Mouse (Mus musculus) intestine, embryonic 16.5 days (tissue): ENCODE data around the gene Akirin1. TPM values are rescaled to one million over a fixed set of nuclear protein-coding genes. Genes with fewer than 3 reads are reported as not detected.

Experiments
- ATAC-seq: fragments of 200-750 bp; cut with Nextera tagmentation; 2 replicates; pipeline ENCODE4 v1.8.0; 2017; ENCODE audit warnings: moderate TSS enrichment, moderate library complexity
- H3K27ac ChIP-seq: fragments of 300-500 bp; sonication (generic); 2 replicates; pipeline ENCODE4 v1.5.1; 2014; ENCODE audit warnings: mild to moderate bottlenecking, low read length
- H3K27me3 ChIP-seq: fragments of 300-500 bp; sonication (generic); replicated peaks from 2 replicates; pipeline ENCODE4 v1.6.1; 2014; ENCODE audit warnings: low read length, control low read depth, mixed read lengths; ENCODE audit not compliant: control insufficient read depth, insufficient read depth
- H3K36me3 ChIP-seq: fragments of 300-500 bp; sonication (generic); 2 replicates; pipeline ENCODE4 v1.6.1; 2014; ENCODE audit warnings: low read length, control low read depth; ENCODE audit not compliant: control insufficient read depth, insufficient read depth
- H3K4me1 ChIP-seq: fragments of 300-500 bp; sonication (generic); 2 replicates; pipeline ENCODE4 v1.6.1; 2014; ENCODE audit warnings: low read length, control low read depth, mixed read lengths; ENCODE audit not compliant: control insufficient read depth, insufficient read depth
- H3K4me2 ChIP-seq: fragments of 300-500 bp; sonication (generic); 2 replicates; pipeline ENCODE4 v1.6.1; 2014; ENCODE audit warnings: low read depth, low read length, control low read depth
- H3K4me3 ChIP-seq: fragments of 300-500 bp; sonication (generic); 2 replicates; pipeline ENCODE4 v1.5.1; 2014; ENCODE audit warnings: mild to moderate bottlenecking, low read length
- H3K9ac ChIP-seq: fragments of 300-500 bp; sonication (generic); 2 replicates; pipeline ENCODE4 v1.6.1; 2014; ENCODE audit warnings: low read depth, low read length
- H3K9me3 ChIP-seq: fragments of 300-500 bp; sonication (generic); 2 replicates; pipeline ENCODE4 v1.6.1; 2016; ENCODE audit warnings: low read length, control low read depth; ENCODE audit not compliant: control insufficient read depth
- WGBS: fragments of 180-500 bp; shearing (Covaris S2); extraction: QIAGEN DNeasy Blood & Tissue Kit; methylation state at CpG from one replicate; pipeline ENCODE4 v1.1.7; 2014; 5-methylcytosine and 5-hydroxymethylcytosine counted together
- polyA plus RNA-seq: library from polyadenylated mRNA; unstranded; fragments of >200 nt; fragmentation: Nextera tagmentation; extraction: Ambion mirVana; gene quantifications from 2 replicates; pipeline ENCODE4 v1.2.1, GENCODE M21; 2015

Akirin1 gene
- polyA plus RNA-seq, 1 experiment from 2014 or later, result 35.7 TPM

GRCm38 (mm10) chr4:123692071-123692470, 58.1 kb downstream of the Akirin1 start:
- Histone ChIP-seq H3K27ac (no peak overlapping the region), H3K4me2 (no peak overlapping the region), H3K36me3 (no peaks in the 10 kb centered on the region), H3K4me1 (peaks cover 3% of the 10 kb centered on the region; the same call in 1 of the 2 replicates), H3K4me3 (no peak overlapping the region), H3K9me3 (no peaks in the 10 kb centered on the region), H3K9ac (no peak overlapping the region), H3K27me3 (no peaks in the 10 kb centered on the region)
- 88% methylated on average over 3 of the region's 3 CpGs for WGBS
- ATAC-seq, result no peak

- Histone ChIP-seq H3K9me3 (no peaks in the 10 kb centered on the region), H3K4me3 (no peak overlapping the region), H3K27ac (no peak overlapping the region), H3K4me2 (no peak overlapping the region), H3K9ac (no peak overlapping the region), H3K27me3 (peaks cover 3% of the 10 kb centered on the region), H3K4me1 (peaks cover 14% of the 10 kb centered on the region), H3K36me3 (no peaks in the 10 kb centered on the region)
- no peak for ATAC-seq
- WGBS, result 86% methylated on average over 10 of the region's 10 CpGs
Observed at GRCm38 (mm10) chr4:123690311-123690710, 59.8 kb downstream of the Akirin1 start.

GRCm38 (mm10) chr4:123687025-123687781, 62.9 kb downstream of the Akirin1 start:
- peak overlapping the region; percentile 18 for H3K27ac ChIP-seq
- ATAC-seq, result peak; percentile 73
- peaks cover 14% of the 10 kb centered on the region for H3K4me1 ChIP-seq
- no peaks in the 10 kb centered on the region for H3K9me3 ChIP-seq
- peaks cover 3% of the 10 kb centered on the region for H3K27me3 ChIP-seq
- under 1% methylated on average over 51 of the region's 89 CpGs for WGBS
- peak overlapping the region; percentile 72 for H3K9ac ChIP-seq
- H3K4me2 ChIP-seq, result peak overlapping the region; percentile 100
- no peaks in the 10 kb centered on the region for H3K36me3 ChIP-seq
- H3K4me3 ChIP-seq, result peak overlapping the region; percentile 82

DNA sequence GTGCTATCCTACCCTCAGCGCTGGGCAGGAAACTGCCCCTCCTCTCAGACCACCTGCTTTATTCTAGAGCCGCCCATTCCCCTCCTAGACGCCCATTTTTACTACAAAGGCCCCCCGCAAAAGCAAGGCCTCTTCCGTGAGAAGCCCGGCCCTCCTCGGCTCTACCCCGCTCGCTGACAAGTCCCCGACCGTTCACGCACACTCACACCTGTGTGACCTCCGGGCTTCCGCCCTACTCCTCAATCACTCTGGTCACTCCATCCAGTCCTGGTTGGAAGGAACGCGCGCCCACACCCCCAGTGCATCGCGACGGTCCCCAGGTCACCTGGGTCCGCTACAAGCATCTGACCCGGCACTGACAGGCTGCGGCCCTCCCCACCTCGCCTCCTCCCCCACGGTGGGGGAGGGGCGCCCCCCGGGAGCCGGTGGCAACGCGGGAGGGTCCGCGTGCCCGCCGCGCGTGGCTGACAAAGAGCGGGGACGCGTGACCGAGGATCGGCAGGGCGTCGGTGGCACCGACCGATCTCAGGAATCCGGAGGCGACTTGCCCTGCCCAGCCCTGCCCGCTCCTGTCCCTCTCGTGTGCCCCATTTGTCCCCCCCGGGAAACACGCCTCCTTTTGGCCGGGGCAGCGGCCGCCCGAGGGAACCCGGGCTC, 63.6 kb downstream of the Akirin1 start:
- peaks cover 14% of the 10 kb centered on the region for H3K4me1 ChIP-seq
- peak; percentile 52 for ATAC-seq
- H3K36me3 ChIP-seq, result no peaks in the 10 kb centered on the region
- H3K9me3 ChIP-seq, result no peaks in the 10 kb centered on the region
- H3K27me3 ChIP-seq, result peaks cover 3% of the 10 kb centered on the region
- H3K4me2 ChIP-seq, result peak overlapping the region; percentile 100
- H3K4me3 ChIP-seq, result peak overlapping the region; percentile 82
- peak overlapping the region; percentile 18; the same call in 1 of the 2 replicates for H3K27ac ChIP-seq
- whole genome bisulfite sequencing, result under 1% methylated on average over 55 of the region's 56 CpGs
- peak overlapping the region; percentile 72 for H3K9ac ChIP-seq

DNA sequence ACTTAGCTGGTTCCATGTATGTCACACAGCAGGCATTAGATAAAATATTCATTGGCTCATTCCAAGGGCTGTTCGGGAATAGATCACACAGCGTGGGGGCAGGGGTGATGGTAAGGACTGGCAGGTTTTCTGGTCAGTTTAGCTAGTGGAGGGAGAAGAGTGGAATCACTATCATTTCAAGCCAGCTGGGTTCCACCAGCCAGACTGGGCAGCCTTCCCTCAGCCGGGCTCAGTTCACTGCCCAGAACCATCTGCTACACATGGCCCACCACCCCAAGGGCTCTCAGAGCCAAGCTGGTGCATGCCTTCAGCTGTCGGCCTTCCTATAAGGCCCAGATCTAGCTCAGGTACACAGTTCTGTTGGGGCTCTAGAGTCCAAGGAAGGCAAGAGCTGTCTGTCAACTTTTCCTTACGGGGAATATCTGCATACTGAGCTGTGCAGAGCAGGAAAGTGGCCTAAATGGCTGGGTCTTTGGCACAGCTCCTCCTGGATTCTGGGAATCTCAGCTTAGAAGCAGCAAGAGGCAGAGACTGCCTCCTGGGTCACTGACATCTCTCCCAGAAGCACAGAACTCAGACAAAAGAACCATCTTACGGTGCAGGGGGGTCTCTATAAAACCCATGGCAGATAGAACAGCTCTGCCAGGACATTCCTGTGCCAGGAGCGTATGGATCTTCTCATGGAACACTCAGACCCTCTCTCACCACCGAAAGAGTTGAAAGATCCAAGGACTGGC, 64.5 kb downstream of the Akirin1 start:
- peaks cover 3% of the 10 kb centered on the region for H3K27me3 ChIP-seq
- WGBS, result 64% methylated on average over 8 of the region's 8 CpGs

GRCm38 (mm10) chr4:123685046-123685445, 65.1 kb downstream of the Akirin1 start:
- WGBS, result 81% methylated on average over 7 of the region's 7 CpGs
- ATAC-seq, result no peak
- no peaks in the 10 kb centered on the region for H3K9me3 ChIP-seq
- H3K4me1 ChIP-seq, result peaks cover 14% of the 10 kb centered on the region
- H3K4me3 ChIP-seq, result no peak overlapping the region
- H3K27ac ChIP-seq, result no peak overlapping the region
- H3K4me2 ChIP-seq, result no peak overlapping the region
- no peaks in the 10 kb centered on the region for H3K36me3 ChIP-seq
- H3K9ac ChIP-seq, result no peak overlapping the region
- peaks cover 3% of the 10 kb centered on the region for H3K27me3 ChIP-seq

More for the DNA sequence above, 64.5 kb downstream of the Akirin1 start:
- ATAC-seq, result no peak
- Histone ChIP-seq H3K9me3 (no peaks in the 10 kb centered on the region), H3K27ac (no peak overlapping the region), H3K4me2 (peak overlapping the region; percentile 100), H3K4me1 (peaks cover 14% of the 10 kb centered on the region), H3K9ac (peak overlapping the region; percentile 72; the same call in 1 of the 2 replicates), H3K4me3 (peak overlapping the region; percentile 82; the same call in 1 of the 2 replicates), H3K36me3 (no peaks in the 10 kb centered on the region)

Other genes with a start within 250 kb of the Akirin1 start
- gene Macf1, start 66.0 kb downstream of the Akirin1 start, polyA plus RNA-seq, result 18.9 and 19.7 TPM in 2 replicates
- gene Ndufs5, start 32.1 kb downstream of the Akirin1 start, polyA plus RNA-seq, result 322 and 330 TPM in 2 replicates
- 2.6 and 4.3 TPM in 2 replicates for gene Rhbdl2, start 37.5 kb upstream of the Akirin1 start, polyA plus RNA-seq
- gene 4933427I04Rik, start 109.3 kb upstream of the Akirin1 start, polyA plus RNA-seq, result not detected in 2 replicates
- 98.0 and 99.7 TPM in 2 replicates for gene Mycbp, start 154.5 kb upstream of the Akirin1 start, polyA plus RNA-seq
- gene Rragc, start 167.1 kb upstream of the Akirin1 start, polyA plus RNA-seq, result 52.2 and 52.5 TPM in 2 replicates
- gene 4930535I16Rik, start 167.7 kb upstream of the Akirin1 start, polyA plus RNA-seq, result not detected in 2 replicates